8 mouse cellular contexts compared by ENCODE assay signal in the genomic region with DNA sequence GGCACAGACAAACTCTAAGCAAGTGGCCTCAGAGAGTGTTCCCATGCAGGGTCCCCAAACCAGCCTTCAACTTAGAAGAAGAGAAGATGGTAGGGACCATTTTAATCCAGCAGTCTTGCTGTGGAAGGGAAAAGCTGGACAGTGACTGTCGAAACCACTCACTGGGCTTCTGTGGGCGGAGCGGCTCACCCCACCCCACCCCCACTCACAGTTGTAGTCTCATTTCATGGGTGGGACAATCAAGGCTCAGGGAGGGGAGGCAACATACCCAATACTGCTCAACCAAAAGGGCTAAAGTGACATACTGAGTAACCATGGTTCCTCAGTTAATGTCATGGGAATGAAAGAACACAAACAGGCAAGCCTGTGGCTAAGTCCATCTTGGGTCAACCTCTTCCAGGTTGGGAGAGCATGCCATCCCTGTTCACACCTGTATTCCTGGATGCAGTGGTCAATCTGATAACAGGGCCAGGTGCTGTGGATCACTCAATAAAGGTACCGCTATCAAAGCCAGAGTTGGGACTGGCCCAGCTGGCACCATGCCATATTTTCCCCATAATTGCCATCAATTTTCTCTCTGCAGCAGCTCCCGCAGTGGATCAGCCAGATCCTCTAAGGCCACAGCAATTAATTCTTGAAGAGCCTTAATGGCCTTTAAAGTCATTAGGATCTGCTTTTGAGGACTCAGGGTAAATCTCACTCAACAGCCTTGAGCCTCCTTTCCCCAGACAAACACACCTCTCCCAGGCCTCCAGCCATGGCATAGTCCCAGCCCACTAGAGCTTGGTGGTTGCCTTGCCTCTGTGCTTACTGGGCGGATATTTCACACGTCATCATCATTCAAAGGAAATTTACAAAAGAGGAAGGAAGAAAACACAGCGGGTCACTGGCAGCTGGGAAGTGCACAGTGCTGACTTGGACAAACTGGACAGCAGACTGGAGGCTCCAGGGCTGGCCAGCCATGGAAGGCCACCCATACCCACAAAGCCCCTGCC.
DNase-seq lines count a peak whose midpoint lies in the region; ATAC-seq and TF ChIP-seq lines count a peak whose summit lies in the region.

No protein-coding gene starts in this region.

- no peak overlapping the region for H3K9ac ChIP-seq in embryonic facial prominence, embryonic 13.5 days
- no peak overlapping the region for H3K9ac ChIP-seq in hindbrain, embryonic 14.5 days
- peak overlapping the region; percentile 20 for H3K9ac ChIP-seq in liver, adult 2 months (ENCODE audit: low read depth, low read length)
- no peak overlapping the region for H3K9ac ChIP-seq in midbrain, embryonic 15.5 days

- no peaks in the 10 kb centered on the region for H3K9me3 ChIP-seq in embryonic facial prominence, embryonic 13.5 days
- H3K9me3 ChIP-seq in hindbrain, embryonic 14.5 days (ENCODE audit: control insufficient read depth, low read length): no peaks in the 10 kb centered on the region
- H3K9me3 ChIP-seq in midbrain, embryonic 15.5 days: no peaks in the 10 kb centered on the region

- H3K4me2 ChIP-seq in embryonic facial prominence, embryonic 13.5 days: peak overlapping the region; percentile 34; the same call in 1 of the 2 replicates
- H3K4me2 ChIP-seq in hindbrain, embryonic 14.5 days (replicated peaks): 0 out of 2 replicates have a peak overlapping the region, but pooled peaks have one; percentile 3
- no peak overlapping the region for H3K4me2 ChIP-seq in midbrain, embryonic 15.5 days

- no peaks in the 10 kb centered on the region for H3K27me3 ChIP-seq in embryonic facial prominence, embryonic 13.5 days
- H3K27me3 ChIP-seq in hindbrain, embryonic 14.5 days (ENCODE audit: control insufficient read depth, insufficient read depth, low read length): no peaks in the 10 kb centered on the region
- no peaks in the 10 kb centered on the region for H3K27me3 ChIP-seq in liver, adult 2 months (ENCODE audit: control insufficient read depth, insufficient read depth, low read length)
- no peaks in the 10 kb centered on the region for H3K27me3 ChIP-seq in midbrain, embryonic 15.5 days (replicated peaks)

- no peak for DNase-seq in gastrocnemius, adult 2 months
- no peak for DNase-seq in gastrocnemius, postnatal 10 days
- DNase-seq in hindbrain, embryonic 14.5 days (ENCODE audit: low spot score): peak; percentile 49
- DNase-seq in liver, adult 2 months (ENCODE audit: extremely low read depth, low read depth, low spot score): peak; percentile 82
- no peak for DNase-seq in embryo, embryonic 11 days

- intact Hi-C loops in gastrocnemius, adult 2 months (cut with DNase I): no loop called here

- ATAC-seq in embryonic facial prominence, embryonic 13.5 days (ENCODE audit: insufficient number of reproducible peaks, insufficient read depth, low FRiP score, low TSS enrichment, low read depth): no peak
- ATAC-seq in hindbrain, embryonic 14.5 days (ENCODE audit: low FRiP score): peak; percentile 15; the same call in 1 of the 2 replicates
- no peak for ATAC-seq in midbrain, embryonic 15.5 days (replicated peaks)
- no peak for ATAC-seq in inflammation-experienced regulatory T-cells, adult 6 months

- H3K27ac ChIP-seq in gastrocnemius, adult 2 months: peak overlapping the region; percentile 86
- peak overlapping the region; percentile 72 for H3K27ac ChIP-seq in embryonic facial prominence, embryonic 13.5 days
- peak overlapping the region; percentile 73 for H3K27ac ChIP-seq in hindbrain, embryonic 14.5 days
- H3K27ac ChIP-seq in liver, adult 2 months (replicated peaks; ENCODE audit: insufficient read depth, low read depth, low read length): peak overlapping the region; percentile 73
- peak overlapping the region; percentile 49 for H3K27ac ChIP-seq in midbrain, embryonic 15.5 days

- H3K4me3 ChIP-seq in gastrocnemius, adult 2 months: peak overlapping the region; percentile 43
- no peak overlapping the region for H3K4me3 ChIP-seq in embryonic facial prominence, embryonic 13.5 days
- no peak overlapping the region for H3K4me3 ChIP-seq in hindbrain, embryonic 14.5 days (replicated peaks; ENCODE audit: low read length)
- no peak overlapping the region for H3K4me3 ChIP-seq in liver, adult 2 months (ENCODE audit: insufficient read depth, low read depth, low read length)
- no peak overlapping the region for H3K4me3 ChIP-seq in midbrain, embryonic 15.5 days

- peaks cover 69% of the 10 kb centered on the region for H3K4me1 ChIP-seq in embryonic facial prominence, embryonic 13.5 days
- H3K4me1 ChIP-seq in hindbrain, embryonic 14.5 days (replicated peaks; ENCODE audit: control insufficient read depth, insufficient read depth, low read length): peaks cover 72% of the 10 kb centered on the region
- H3K4me1 ChIP-seq in liver, adult 2 months (ENCODE audit: control insufficient read depth, insufficient read depth, low read length): peaks cover 43% of the 10 kb centered on the region
- peaks cover 70% of the 10 kb centered on the region for H3K4me1 ChIP-seq in midbrain, embryonic 15.5 days

- H3K36me3 ChIP-seq in embryonic facial prominence, embryonic 13.5 days: no peaks in the 10 kb centered on the region
- H3K36me3 ChIP-seq in hindbrain, embryonic 14.5 days (replicated peaks; ENCODE audit: control insufficient read depth, insufficient read depth): no peaks in the 10 kb centered on the region
- no peaks in the 10 kb centered on the region for H3K36me3 ChIP-seq in liver, adult 2 months (ENCODE audit: control insufficient read depth, insufficient read depth, low read length)
- no peaks in the 10 kb centered on the region for H3K36me3 ChIP-seq in midbrain, embryonic 15.5 days (replicated peaks)

- WGBS in embryonic facial prominence, embryonic 13.5 days: 72% methylated on average over 8 of the region's 8 CpGs
- 45% methylated on average over 8 of the region's 8 CpGs for WGBS in hindbrain, embryonic 14.5 days
- 22% methylated on average over 8 of the region's 8 CpGs for WGBS in liver, adult 2 months
- 48% methylated on average over 8 of the region's 8 CpGs for WGBS in midbrain, embryonic 15.5 days

- 0 out of 2 replicates have a peak, but pooled peaks have one; percentile 18 for TF ChIP-seq POLR2A in liver, adult 2 months (IDR thresholded peaks at IDR 0.05; ENCODE audit: extremely low read depth, insufficient read depth, low read length)

- H3K79me2 ChIP-seq in liver, adult 2 months (ENCODE audit: control insufficient read depth, insufficient read depth, low read length): peaks cover 46% of the 10 kb centered on the region

- no peak for TF ChIP-seq CTCF in gastrocnemius, adult 2 months (IDR thresholded peaks at IDR 0.05)
- no peak for TF ChIP-seq CTCF in liver, adult 2 months (IDR thresholded peaks at IDR 0.05; ENCODE audit: low read depth, low read length)

Comparison
In these comparisons a context has a peak if more than half of its experiments do, and no peak if none do; other contexts are left out.
1. DNase-seq: peak in hindbrain, embryonic 14.5 days (single experiment) and liver, adult 2 months (single experiment); none in gastrocnemius, adult 2 months (single experiment), gastrocnemius, postnatal 10 days (single experiment) and embryo, embryonic 11 days (single experiment).
2. Peak in every context shown above with its lines, with median percentiles within 50 percentile points of each other: H3K27ac ChIP-seq.